Mouse (Mus musculus) lung, postnatal 0 days (tissue): ENCODE results near the gene Mtif3.

Source experiments
- CTCF ChIP-seq: IDR thresholded peaks from 2 replicates; pipeline ENCODE4 v1.5.1; 2016; ENCODE audit warnings: antibody characterized with exemption, mild to moderate bottlenecking
- EP300 ChIP-seq: IDR thresholded peaks from 2 replicates; pipeline ENCODE4 v1.6.1; 2016; ENCODE audit warnings: antibody characterized with exemption, mild to moderate bottlenecking, control low read depth

DNA sequence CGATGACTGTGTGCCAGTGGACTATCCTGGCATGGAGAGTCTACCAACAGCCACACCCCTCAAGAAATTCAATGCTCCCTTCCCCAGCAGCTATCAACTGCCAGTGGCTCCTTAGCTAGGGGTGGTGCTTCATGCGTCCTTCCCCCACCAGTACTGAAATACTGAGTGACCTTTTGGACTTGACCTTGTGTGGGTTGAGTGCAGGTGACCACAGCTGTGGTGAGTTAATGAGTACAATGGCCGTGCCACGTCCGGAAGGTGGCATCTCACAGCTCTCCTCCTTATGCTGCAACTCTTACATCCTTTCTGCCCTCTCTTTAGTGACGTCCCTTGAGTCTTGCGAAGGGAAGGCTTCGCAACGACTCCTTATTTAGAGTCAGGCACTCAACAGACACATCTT, 9.8 kb upstream of the Mtif3 start:
- TF ChIP-seq EP300 (no peak), CTCF (no peak)
